Mouse (Mus musculus) midbrain, embryonic 10.5 days (tissue): ENCODE results near the gene Parvb. TPM values are rescaled to one million over a fixed set of nuclear protein-coding genes. Genes with fewer than 3 reads are reported as not detected.

ENCODE experiments used
- DNase-seq: peaks from one replicate; pipeline ENCODE4 v3.0.0-alpha.2; 2017; ENCODE audit warnings: low spot score
- H3K27ac ChIP-seq: fragments of 300-500 bp; sonication (generic); replicated peaks from 2 replicates; pipeline ENCODE4 v1.5.1; 2016; ENCODE audit warnings: mild to moderate bottlenecking
- H3K27me3 ChIP-seq: fragments of 300-500 bp; sonication (generic); 2 replicates; pipeline ENCODE4 v1.6.1; 2016; ENCODE audit warnings: low read depth, mild to moderate bottlenecking; ENCODE audit not compliant: poor library complexity, severe bottlenecking
- H3K36me3 ChIP-seq: fragments of 300-500 bp; sonication (generic); 2 replicates; pipeline ENCODE4 v1.6.1; 2016; ENCODE audit warnings: mild to moderate bottlenecking, moderate library complexity
- H3K4me1 ChIP-seq: fragments of 300-500 bp; sonication (generic); 2 replicates; pipeline ENCODE4 v1.6.1; 2016
- H3K4me3 ChIP-seq: fragments of 300-500 bp; sonication (generic); 2 replicates; pipeline ENCODE4 v1.5.1; 2016; ENCODE audit warnings: mild to moderate bottlenecking, moderate library complexity
- H3K9me3 ChIP-seq: fragments of 300-500 bp; sonication (generic); replicated peaks from 2 replicates; pipeline ENCODE4 v1.6.1; 2016; ENCODE audit warnings: mild to moderate bottlenecking
- WGBS: fragments of 180-500 bp; shearing (Covaris S2); methylation state at CpG from one replicate; pipeline ENCODE4 v1.1.7; 2016; 5-methylcytosine and 5-hydroxymethylcytosine counted together
- polyA plus RNA-seq: library from polyadenylated mRNA; unstranded; fragments of >200 nt; fragmentation: Nextera tagmentation; extraction: Ambion mirVana; gene quantifications from 2 replicates; pipeline ENCODE4 v1.2.1, GENCODE M21; 2016

Parvb gene
- polyA plus RNA-seq, 1 experiment from 2014 or later: 7.4 TPM

GRCm38 (mm10) chr15:84223423-84223822 is 8.4 kb upstream of the Parvb start:
- H3K4me3 ChIP-seq: no peak overlapping the region
- H3K36me3 ChIP-seq: no peaks in the 10 kb centered on the region
- no peaks in the 10 kb centered on the region for H3K9me3 ChIP-seq
- whole genome bisulfite sequencing: 33% methylated on average over 6 of the region's 6 CpGs
- peak overlapping the region; percentile 35; the same call in 1 of the 2 replicates for H3K27ac ChIP-seq
- H3K27me3 ChIP-seq: no peaks in the 10 kb centered on the region
- peaks cover 53% of the 10 kb centered on the region for H3K4me1 ChIP-seq
- DNase-seq: no peak

GRCm38 (mm10) chr15:84224779-84225178 is 7.1 kb upstream of the Parvb start:
- peaks cover 47% of the 10 kb centered on the region for H3K4me1 ChIP-seq
- 71% methylated on average over 10 of the region's 10 CpGs for WGBS
- H3K36me3 ChIP-seq: no peaks in the 10 kb centered on the region
- no peak for DNase-seq
- H3K27ac ChIP-seq: no peak overlapping the region
- peaks cover 4% of the 10 kb centered on the region for H3K27me3 ChIP-seq
- no peak overlapping the region for H3K4me3 ChIP-seq
- H3K9me3 ChIP-seq: no peaks in the 10 kb centered on the region

- WGBS: 69% methylated on average over 15 of the region's 15 CpGs
- peaks cover 69% of the 10 kb centered on the region for H3K4me1 ChIP-seq
Observed at GRCm38 (mm10) chr15:84226918-84227317, 4.9 kb upstream of the Parvb start.

GRCm38 (mm10) chr15:84230661-84231060 is 1.2 kb upstream of the Parvb start:
- peaks cover 77% of the 10 kb centered on the region for H3K4me1 ChIP-seq
- DNase-seq: no peak
- 0 out of 2 replicates have a peak, but pooled peaks cover 2% of the 10 kb centered on the region for H3K36me3 ChIP-seq
- no peaks in the 10 kb centered on the region for H3K9me3 ChIP-seq
- peak overlapping the region; percentile 61 for H3K4me3 ChIP-seq
- peak overlapping the region; percentile 83 for H3K27ac ChIP-seq
- 4% methylated on average over 5 of the region's 5 CpGs for WGBS
- peaks cover 38% of the 10 kb centered on the region for H3K27me3 ChIP-seq

More at GRCm38 (mm10) chr15:84226918-84227317, 4.9 kb upstream of the Parvb start:
- H3K4me3 ChIP-seq: no peak overlapping the region
- H3K9me3 ChIP-seq: no peaks in the 10 kb centered on the region
- H3K27ac ChIP-seq: peak overlapping the region; percentile 77
- peak; percentile 40 for DNase-seq
- peaks cover 22% of the 10 kb centered on the region for H3K27me3 ChIP-seq
- H3K36me3 ChIP-seq: no peaks in the 10 kb centered on the region

- H3K27me3 ChIP-seq: peaks cover 38% of the 10 kb centered on the region
- H3K9me3 ChIP-seq: no peaks in the 10 kb centered on the region
Observed at GRCm38 (mm10) chr15:84231113-84231712, 630 bp upstream of the Parvb start.

GRCm38 (mm10) chr15:84232609-84233008 is 766 bp downstream of the Parvb start:
- no peak for DNase-seq
- 5% methylated on average over 8 of the region's 8 CpGs for WGBS
- peaks cover 71% of the 10 kb centered on the region for H3K4me1 ChIP-seq
- H3K27me3 ChIP-seq: peaks cover 47% of the 10 kb centered on the region
- peak overlapping the region; percentile 61 for H3K4me3 ChIP-seq
- no peaks in the 10 kb centered on the region for H3K9me3 ChIP-seq
- H3K36me3 ChIP-seq: 0 out of 2 replicates have a peak, but pooled peaks cover 2% of the 10 kb centered on the region
- peak overlapping the region; percentile 83 for H3K27ac ChIP-seq

More at GRCm38 (mm10) chr15:84231113-84231712, 630 bp upstream of the Parvb start:
- H3K4me1 ChIP-seq: peaks cover 75% of the 10 kb centered on the region
- peak; percentile 47 for DNase-seq
- H3K4me3 ChIP-seq: peak overlapping the region; percentile 61
- WGBS: 2% methylated on average over 16 of the region's 16 CpGs
- 0 out of 2 replicates have a peak, but pooled peaks cover 2% of the 10 kb centered on the region for H3K36me3 ChIP-seq
- peak overlapping the region; percentile 83 for H3K27ac ChIP-seq

- Histone ChIP-seq H3K4me1 (peaks cover 81% of the 10 kb centered on the region), H3K27ac (no peak overlapping the region), H3K4me3 (no peak overlapping the region), H3K27me3 (peaks cover 59% of the 10 kb centered on the region), H3K9me3 (no peaks in the 10 kb centered on the region), H3K36me3 (0 out of 2 replicates have a peak, but pooled peaks cover 2% of the 10 kb centered on the region)
- no peak for DNase-seq
- WGBS: 90% methylated on average over 7 of the region's 7 CpGs
Observed at GRCm38 (mm10) chr15:84234794-84235581, 3.1 kb downstream of the Parvb start.

GRCm38 (mm10) chr15:84235646-84236045 is 3.8 kb downstream of the Parvb start:
- DNase-seq: no peak
- H3K27me3 ChIP-seq: peaks cover 54% of the 10 kb centered on the region
- H3K9me3 ChIP-seq: no peaks in the 10 kb centered on the region
- H3K36me3 ChIP-seq: 0 out of 2 replicates have a peak, but pooled peaks cover 2% of the 10 kb centered on the region
- H3K4me1 ChIP-seq: peaks cover 75% of the 10 kb centered on the region
- WGBS: 63% methylated on average over 7 of the region's 7 CpGs
- H3K27ac ChIP-seq: 0 out of 2 replicates have a peak overlapping the region, but pooled peaks have one; percentile 23
- no peak overlapping the region for H3K4me3 ChIP-seq

GRCm38 (mm10) chr15:84238552-84238951 is 6.7 kb downstream of the Parvb start:
- Histone ChIP-seq H3K4me3 (no peak overlapping the region), H3K4me1 (peaks cover 58% of the 10 kb centered on the region), H3K27ac (no peak overlapping the region; the same call in 1 of the 2 replicates), H3K36me3 (0 out of 2 replicates have a peak, but pooled peaks cover 2% of the 10 kb centered on the region), H3K27me3 (peaks cover 29% of the 10 kb centered on the region), H3K9me3 (no peaks in the 10 kb centered on the region)
- 41% methylated on average over 15 of the region's 15 CpGs for WGBS
- no peak for DNase-seq

- no peak overlapping the region for H3K4me3 ChIP-seq
- H3K4me1 ChIP-seq: peaks cover 56% of the 10 kb centered on the region
- WGBS: 25% methylated on average over 16 of the region's 16 CpGs
- no peak for DNase-seq
- H3K27ac ChIP-seq: peak overlapping the region; percentile 52; the same call in 1 of the 2 replicates
- H3K27me3 ChIP-seq: peaks cover 26% of the 10 kb centered on the region
- 0 out of 2 replicates have a peak, but pooled peaks cover 2% of the 10 kb centered on the region for H3K36me3 ChIP-seq
- no peaks in the 10 kb centered on the region for H3K9me3 ChIP-seq
Observed at GRCm38 (mm10) chr15:84238991-84239401, 7.2 kb downstream of the Parvb start.

GRCm38 (mm10) chr15:84241520-84241919 is 9.7 kb downstream of the Parvb start:
- H3K27ac ChIP-seq: 0 out of 2 replicates have a peak overlapping the region, but pooled peaks have one; percentile 17
- H3K4me3 ChIP-seq: no peak overlapping the region
- no peak for DNase-seq
- no peaks in the 10 kb centered on the region for H3K36me3 ChIP-seq
- 51% methylated on average over 7 of the region's 7 CpGs for WGBS
- H3K4me1 ChIP-seq: peaks cover 47% of the 10 kb centered on the region
- peaks cover 26% of the 10 kb centered on the region for H3K27me3 ChIP-seq
- H3K9me3 ChIP-seq: no peaks in the 10 kb centered on the region

- Histone ChIP-seq H3K4me3 (no peak overlapping the region), H3K4me1 (peaks cover 17% of the 10 kb centered on the region), H3K9me3 (peaks cover 5% of the 10 kb centered on the region; the same call in 1 of the 2 replicates), H3K36me3 (no peaks in the 10 kb centered on the region), H3K27ac (peak overlapping the region; percentile 46; the same call in 1 of the 2 replicates), H3K27me3 (no peaks in the 10 kb centered on the region)
- DNase-seq: no peak
- 85% methylated on average over 7 of the region's 7 CpGs for WGBS
Observed at GRCm38 (mm10) chr15:84245104-84245503, 13.3 kb downstream of the Parvb start.
